Mouse (Mus musculus) E14TG2a.4 (cell line): ENCODE results near the gene Dvl2.

Source experiments
- CTCF ChIP-seq: conservative IDR thresholded peaks from 2 replicates; pipeline ENCODE4 v1.5.1; 2014; ENCODE audit warnings: low read length
- POU5F1 ChIP-seq: IDR thresholded peaks from 2 replicates; pipeline ENCODE4 v1.6.1; 2014; ENCODE audit warnings: low read length, borderline replicate concordance

- TF ChIP-seq CTCF: no peak
- TF ChIP-seq POU5F1: no peak
Measured at GRCm38 (mm10) chr11:69970775-69971174, 29.6 kb upstream of the Dvl2 start.
